Mouse (Mus musculus): ENCODE data around the gene Blmh.

DNA sequence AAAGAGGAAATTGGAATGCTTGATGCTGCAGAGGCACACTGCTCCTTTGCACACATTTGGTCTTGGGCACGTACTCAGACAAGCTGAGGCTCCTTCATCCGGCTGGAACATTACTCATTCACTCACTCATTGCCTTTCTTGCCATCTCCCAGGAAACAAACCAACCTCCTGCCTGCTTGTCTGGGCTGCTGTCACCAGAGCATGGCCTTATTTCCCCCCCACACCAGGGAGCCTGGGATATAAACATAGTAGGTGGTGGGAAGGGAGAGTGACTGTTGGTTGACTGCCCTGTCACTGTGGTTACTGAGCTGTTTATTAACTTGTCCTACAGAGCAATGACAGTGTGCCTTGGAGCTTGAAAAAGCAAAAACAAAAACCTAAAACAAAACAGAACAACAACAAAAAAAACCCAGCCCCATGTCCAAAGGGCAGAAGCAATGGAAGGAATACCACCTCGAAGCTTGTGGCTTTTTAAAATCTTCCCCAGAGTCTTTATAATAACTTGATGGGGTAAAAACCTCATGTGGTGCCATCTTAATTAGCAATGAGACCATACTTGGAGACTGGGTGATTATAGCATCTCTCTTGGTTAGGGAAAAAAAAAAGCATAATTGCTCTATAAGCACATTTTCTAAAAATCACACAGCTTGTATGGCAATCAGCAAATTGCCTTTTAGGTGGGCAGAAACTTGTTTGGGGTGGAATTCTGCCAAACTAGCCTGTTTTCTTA is 13.1 kb upstream of the Blmh start:
- no peak for TF ChIP-seq CTCF (IDR thresholded peaks at IDR 0.05; ENCODE audit: low read depth, low read length)
- no peak for TF ChIP-seq POLR2A (IDR thresholded peaks at IDR 0.05; ENCODE audit: borderline replicate concordance, low read depth, low read length)
